Mouse (Mus musculus) limb, embryonic 14.5 days (tissue): ENCODE data around the gene Gjd3. TPM values are rescaled to one million over a fixed set of nuclear protein-coding genes. Genes with fewer than 3 reads are reported as not detected.
A peak's percentile ranks its signal among the peaks of the same experiment; 100 is the strongest.

Experiments
- ATAC-seq: fragments of 200-750 bp; cut with Nextera tagmentation; 2 replicates; pipeline ENCODE4 v1.8.0; 2017; ENCODE audit warnings: low read depth, moderate number of reproducible peaks, moderate TSS enrichment; ENCODE audit not compliant: low FRiP score
- DNase-seq: peaks from one replicate; pipeline ENCODE4 v3.0.0-alpha.2; 2015; ENCODE audit warnings: low spot score
- H3K27ac ChIP-seq: fragments of 300-500 bp; sonication (generic); replicated peaks from 2 replicates; pipeline ENCODE4 v1.5.1; 2014; ENCODE audit warnings: low read depth, mild to moderate bottlenecking, low read length, moderate library complexity, mixed read lengths
- H3K27me3 ChIP-seq: fragments of 300-500 bp; sonication (generic); 2 replicates; pipeline ENCODE4 v1.6.1; 2014; ENCODE audit warnings: low read length, mixed read lengths; ENCODE audit not compliant: control insufficient read depth, insufficient read depth
- H3K36me3 ChIP-seq: fragments of 300-500 bp; sonication (generic); 2 replicates; pipeline ENCODE4 v1.6.1; 2014; ENCODE audit warnings: mild to moderate bottlenecking, low read length, moderate library complexity, mixed read lengths; ENCODE audit not compliant: control insufficient read depth, insufficient read depth
- H3K4me1 ChIP-seq: fragments of 300-500 bp; sonication (generic); 2 replicates; pipeline ENCODE4 v1.6.1; 2014; ENCODE audit warnings: antibody characterized with exemption, low read length, mixed read lengths; ENCODE audit not compliant: control insufficient read depth, insufficient read depth
- H3K4me2 ChIP-seq: fragments of 300-500 bp; sonication (generic); replicated peaks from 2 replicates; pipeline ENCODE4 v1.6.1; 2014; ENCODE audit warnings: low read depth, mild to moderate bottlenecking, low read length, moderate library complexity; ENCODE audit not compliant: severe bottlenecking
- H3K4me3 ChIP-seq: fragments of 300-500 bp; sonication (generic); replicated peaks from 2 replicates; pipeline ENCODE4 v1.5.1; 2014; ENCODE audit warnings: low read length
- H3K9ac ChIP-seq: fragments of 300-500 bp; sonication (generic); 2 replicates; pipeline ENCODE4 v1.6.1; 2014; ENCODE audit warnings: mild to moderate bottlenecking, low read depth, low read length, moderate library complexity; ENCODE audit not compliant: severe bottlenecking
- H3K9me3 ChIP-seq: fragments of 300-500 bp; sonication (generic); 2 replicates; pipeline ENCODE4 v1.6.1; 2016; ENCODE audit warnings: low read length; ENCODE audit not compliant: control insufficient read depth
- POLR2A ChIP-seq: fragments of 200-500 bp; IDR thresholded peaks from 2 replicates; pipeline ENCODE4 v1.8.0; 2012; ENCODE audit warnings: inconsistent platforms, mild to moderate bottlenecking, moderate library complexity, borderline replicate concordance; ENCODE audit not compliant: insufficient read depth, insufficient read length; ENCODE audit errors: extremely low read depth
- WGBS: fragments of 180-500 bp; shearing (Covaris S2); extraction: QIAGEN DNeasy Blood & Tissue Kit; methylation state at CpG from one replicate; pipeline ENCODE4 v1.1.7; 2014; 5-methylcytosine and 5-hydroxymethylcytosine counted together
- polyA plus RNA-seq, 2 experiments: library from polyadenylated mRNA; depleted of rRNA in 1 of 2; stranded (reverse) in 1 of 2; unstranded in 1 of 2; fragments of >200 nt; fragmentation: Nextera tagmentation in 1 of 2; extraction: Ambion mirVana in 1 of 2; gene quantifications; 2 replicates each; pipeline versions ENCODE4 v1.2.1 to v1.2.3; 2012 to 2014

The Gjd3 gene
- polyA plus RNA-seq, 2 experiments, result 0.45 to 1.3 TPM

DNA sequence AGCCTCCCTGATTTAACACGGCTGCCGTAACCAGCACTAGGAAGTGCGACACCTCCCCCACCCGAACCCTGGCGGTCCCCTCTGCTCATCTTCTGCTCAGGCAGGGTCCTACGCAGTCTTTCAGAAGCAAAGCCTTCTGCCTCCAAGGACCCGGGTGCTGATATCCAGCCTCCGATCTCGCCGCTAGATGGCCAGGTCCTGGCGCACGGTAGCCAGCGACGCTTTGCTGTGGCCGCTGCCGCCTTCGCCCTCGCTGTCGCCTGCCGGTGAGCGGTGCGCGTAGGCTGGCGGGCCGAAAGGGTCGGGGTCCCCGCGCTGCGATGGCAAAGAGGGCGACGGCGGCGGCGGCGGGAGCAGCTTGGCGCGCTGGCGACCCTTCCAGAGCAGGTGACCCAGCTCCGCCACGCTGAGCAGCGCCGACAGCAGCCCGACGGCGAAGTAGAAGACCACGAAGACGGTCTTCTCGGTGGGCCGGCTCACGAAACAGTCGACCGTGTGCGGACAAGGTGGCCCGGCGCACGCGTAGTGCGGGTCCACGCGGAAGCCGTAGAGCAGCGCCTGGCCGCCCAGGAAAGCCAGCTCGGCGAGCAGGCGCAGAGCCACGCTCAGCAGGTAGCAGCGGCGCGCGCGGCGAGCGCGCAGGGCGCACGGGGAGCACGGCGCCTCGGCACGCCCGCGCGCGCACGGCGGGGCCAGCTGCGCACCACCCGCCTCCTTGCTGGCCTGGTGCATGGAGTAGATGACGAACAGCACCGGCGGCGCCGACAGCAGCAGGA, 631 bp downstream of the Gjd3 start:
- H3K27ac ChIP-seq, result no peak overlapping the region; the same call in 1 of the 2 replicates
- peaks cover 11% of the 10 kb centered on the region; the same call in 1 of the 2 replicates for H3K4me1 ChIP-seq
- DNase-seq (peak; percentile 58), ATAC-seq (peak; percentile 69)
- 0 out of 2 replicates have a peak, but pooled peaks have one; percentile 27 for TF ChIP-seq POLR2A
- H3K4me2 ChIP-seq, result peak overlapping the region; percentile 94
- H3K9me3 ChIP-seq, result no peaks in the 10 kb centered on the region
- no peaks in the 10 kb centered on the region for H3K36me3 ChIP-seq
- WGBS, result under 1% methylated on average over 81 of the region's 94 CpGs
- H3K4me3 ChIP-seq, result peak overlapping the region; percentile 54
- no peaks in the 10 kb centered on the region for H3K27me3 ChIP-seq
- H3K9ac ChIP-seq, result peak overlapping the region; percentile 48

DNA sequence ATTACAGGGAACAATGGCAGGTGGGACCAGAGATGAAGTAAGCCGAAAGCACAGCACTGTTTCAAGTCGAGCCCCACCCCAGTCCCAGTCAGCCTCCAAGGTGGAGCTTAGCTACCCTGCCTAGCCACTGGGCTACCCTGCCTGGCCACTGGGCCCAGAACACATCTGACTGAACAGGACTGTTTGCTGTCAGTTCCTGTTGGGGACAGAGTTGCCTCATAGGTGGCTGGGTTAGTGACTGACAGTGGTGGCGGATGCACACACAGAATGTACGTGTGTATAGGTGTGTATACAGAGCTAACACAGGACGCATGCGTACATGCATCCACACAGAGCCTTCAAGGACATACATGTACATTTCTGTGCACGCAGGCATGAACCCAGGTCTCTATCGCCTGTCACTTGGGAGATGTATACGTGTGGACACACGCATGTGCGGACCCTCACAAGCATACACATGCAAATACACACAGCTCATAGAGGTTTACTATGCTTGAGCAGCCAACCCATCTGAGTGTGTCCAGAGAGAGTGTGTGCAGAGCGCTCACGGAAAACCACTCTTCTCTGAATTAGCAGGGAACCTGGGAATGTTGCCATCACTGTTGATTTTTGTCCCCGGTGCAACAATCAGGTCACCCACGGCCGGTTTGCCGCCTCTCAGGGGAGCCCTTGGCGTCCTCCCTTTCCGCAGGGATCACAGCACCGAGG, 1.4 kb downstream of the Gjd3 start:
- peak overlapping the region; percentile 94 for H3K4me2 ChIP-seq
- H3K4me3 ChIP-seq, result peak overlapping the region; percentile 54
- no peak overlapping the region; the same call in 1 of the 2 replicates for H3K27ac ChIP-seq
- H3K9me3 ChIP-seq, result no peaks in the 10 kb centered on the region
- H3K9ac ChIP-seq, result peak overlapping the region; percentile 48
- H3K27me3 ChIP-seq, result no peaks in the 10 kb centered on the region
- H3K36me3 ChIP-seq, result no peaks in the 10 kb centered on the region
- TF ChIP-seq POLR2A, result no peak
- peaks cover 11% of the 10 kb centered on the region; the same call in 1 of the 2 replicates for H3K4me1 ChIP-seq
- 36% methylated on average over 20 of the region's 20 CpGs for WGBS
- no peak for DNase-seq
- no peak for ATAC-seq

DNA sequence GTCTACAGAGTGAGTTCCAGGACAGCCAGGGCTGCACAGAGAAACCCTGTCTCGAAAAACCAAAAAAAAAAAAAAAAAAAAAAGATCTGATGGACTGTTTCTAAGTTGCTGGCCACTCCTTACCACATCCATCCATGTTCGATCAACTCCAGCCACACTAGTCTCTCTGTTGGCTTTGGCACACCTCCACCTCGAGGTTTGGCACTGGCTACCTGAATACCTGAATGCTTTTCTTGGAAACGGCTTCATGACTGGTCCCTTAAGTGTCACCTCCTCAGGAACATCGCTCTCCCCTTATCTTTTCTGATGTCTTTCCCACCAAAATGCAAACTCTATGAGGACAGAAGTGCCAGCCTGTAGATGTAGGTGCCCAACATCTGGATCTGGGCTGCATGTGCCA, 3.5 kb downstream of the Gjd3 start:
- no peak overlapping the region for H3K4me2 ChIP-seq
- no peaks in the 10 kb centered on the region for H3K9me3 ChIP-seq
- ATAC-seq (no peak), DNase-seq (no peak)
- H3K27ac ChIP-seq, result no peak overlapping the region
- TF ChIP-seq POLR2A, result no peak
- H3K4me3 ChIP-seq, result no peak overlapping the region
- WGBS, result 80% methylated on average over 4 of the region's 5 CpGs
- H3K36me3 ChIP-seq, result peaks cover 10% of the 10 kb centered on the region
- no peaks in the 10 kb centered on the region for H3K27me3 ChIP-seq
- peaks cover 11% of the 10 kb centered on the region; the same call in 1 of the 2 replicates for H3K4me1 ChIP-seq
- H3K9ac ChIP-seq, result no peak overlapping the region

DNA sequence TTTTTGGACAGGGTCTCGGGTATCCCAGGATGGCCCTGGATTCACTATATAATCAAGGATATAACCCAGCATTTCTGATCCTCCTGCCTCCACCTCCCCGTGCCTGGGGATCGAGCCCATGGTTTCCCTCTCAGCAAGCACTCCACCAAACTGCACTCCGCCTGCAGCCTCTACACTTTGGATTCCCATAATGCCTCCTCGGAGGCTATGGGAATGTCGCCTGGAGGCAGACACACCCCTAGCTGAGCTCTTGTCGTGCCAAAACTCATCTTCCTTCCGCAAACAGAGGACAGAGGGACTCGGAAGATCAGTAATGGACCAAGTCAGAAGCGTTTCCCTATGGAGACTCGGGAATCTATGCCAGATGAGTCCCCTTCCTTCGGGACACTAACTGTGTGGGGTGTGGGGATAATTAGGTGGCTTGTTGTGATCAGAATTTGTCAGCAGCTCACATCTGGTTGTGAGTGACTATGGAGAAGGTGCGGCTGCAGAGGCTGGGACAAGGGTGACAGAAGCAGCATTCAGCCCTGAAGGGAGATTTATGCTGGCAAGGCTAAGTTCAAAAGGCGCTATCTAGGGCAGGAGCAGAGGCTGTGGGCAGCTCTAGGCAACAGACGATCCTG, 4.2 kb downstream of the Gjd3 start:
- no peak for DNase-seq
- TF ChIP-seq POLR2A, result no peak
- H3K36me3 ChIP-seq, result peaks cover 16% of the 10 kb centered on the region
- no peak overlapping the region for H3K4me2 ChIP-seq
- no peak overlapping the region for H3K4me3 ChIP-seq
- H3K9ac ChIP-seq, result 0 out of 2 replicates have a peak overlapping the region, but pooled peaks have one; percentile 4
- no peak for ATAC-seq
- no peak overlapping the region for H3K27ac ChIP-seq
- H3K27me3 ChIP-seq, result no peaks in the 10 kb centered on the region
- H3K4me1 ChIP-seq, result peaks cover 11% of the 10 kb centered on the region; the same call in 1 of the 2 replicates
- 38% methylated on average over 15 of the region's 15 CpGs for WGBS
- H3K9me3 ChIP-seq, result no peaks in the 10 kb centered on the region

DNA sequence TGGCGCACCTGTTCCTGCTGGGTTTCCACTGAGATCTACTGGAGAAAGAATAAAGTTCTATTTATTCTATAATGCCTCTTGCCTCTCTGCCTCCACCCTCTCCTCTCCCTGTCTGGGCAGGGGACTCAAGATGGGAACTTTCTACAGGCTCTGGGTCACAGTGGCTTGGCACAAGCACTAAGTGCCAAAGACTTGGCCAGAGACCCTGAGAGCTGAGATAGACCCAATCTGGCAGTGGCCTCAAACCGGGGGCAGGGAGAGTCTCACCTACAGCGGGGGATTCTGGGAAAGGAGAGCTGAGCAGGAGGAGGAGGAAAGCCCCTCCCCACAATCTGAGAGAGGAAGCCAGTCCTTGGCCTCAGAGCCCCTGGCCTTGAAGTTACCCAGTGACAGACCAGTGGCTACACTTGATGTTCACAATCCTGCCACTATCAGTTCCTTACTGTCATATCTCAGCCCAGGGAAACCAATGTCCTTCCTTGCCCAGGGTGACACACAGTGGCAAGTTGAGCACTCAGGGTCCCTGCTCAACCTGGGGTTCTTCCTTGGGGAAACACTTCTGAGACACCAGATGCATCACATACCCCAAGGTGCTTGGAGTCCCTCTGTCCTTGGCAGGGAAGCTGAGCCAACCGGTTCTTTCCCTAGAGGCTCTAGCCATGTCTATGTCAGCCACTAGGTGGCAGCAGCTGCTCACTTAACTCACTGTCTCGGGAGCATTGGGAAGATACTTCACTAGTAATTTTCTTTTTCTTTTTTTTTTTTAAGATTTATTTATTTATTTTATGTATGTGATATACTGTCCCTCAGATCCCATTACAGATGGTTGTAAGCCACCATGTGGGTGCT, 7.7 kb downstream of the Gjd3 start:
- H3K36me3 ChIP-seq, result peaks cover 50% of the 10 kb centered on the region
- ATAC-seq, result no peak
- no peak for TF ChIP-seq POLR2A

More for the DNA sequence above, 7.7 kb downstream of the Gjd3 start:
- Histone ChIP-seq H3K4me1 (peaks cover 20% of the 10 kb centered on the region), H3K9ac (no peak overlapping the region), H3K27me3 (no peaks in the 10 kb centered on the region), H3K27ac (no peak overlapping the region), H3K4me3 (no peak overlapping the region), H3K9me3 (no peaks in the 10 kb centered on the region), H3K4me2 (no peak overlapping the region)
- WGBS, result 45% methylated on average over 5 of the region's 5 CpGs
- peak; percentile 81 for DNase-seq
